Mouse (Mus musculus): ENCODE measurements at regions not wholly inside any gene's neighbourhood (a gene's known extent, or its start where the extent isn't known, plus 50 kb on each side); places are given as distances from the start of the nearest gene placed in this dataset.

GRCm38 (mm10) chr2:72786044-72786737 is 194.1 kb downstream of the Sp3 start:
- no peak overlapping the region for H3K4me2 ChIP-seq (ENCODE audit: low read depth, low read length, poor library complexity, severe bottlenecking)
- H3K4me3 ChIP-seq (ENCODE audit: low read depth, low read length): no peak overlapping the region
- 38% methylated on average over 5 of the region's 5 CpGs for WGBS
- no peak for ATAC-seq (ENCODE audit: low FRiP score)
- H3K27me3 ChIP-seq (ENCODE audit: insufficient read depth, low read length): no peaks in the 10 kb centered on the region; the same call in 1 of the 2 replicates
- no peak overlapping the region for H3K27ac ChIP-seq (ENCODE audit: low read depth, low read length)
- no peak for DNase-seq (ENCODE audit: low spot score)
- H3K4me1 ChIP-seq (ENCODE audit: insufficient read depth, low read length): peaks cover 4% of the 10 kb centered on the region; the same call in 1 of the 2 replicates
- no peak overlapping the region for H3K9ac ChIP-seq (replicated peaks; ENCODE audit: low read length, poor library complexity, severe bottlenecking)
- TF ChIP-seq CTCF (IDR thresholded peaks at IDR 0.05): no peak
- no peaks in the 10 kb centered on the region for H3K9me3 ChIP-seq (ENCODE audit: low read length)
- H3K36me3 ChIP-seq (ENCODE audit: insufficient read depth, low read length): no peaks in the 10 kb centered on the region

DNA sequence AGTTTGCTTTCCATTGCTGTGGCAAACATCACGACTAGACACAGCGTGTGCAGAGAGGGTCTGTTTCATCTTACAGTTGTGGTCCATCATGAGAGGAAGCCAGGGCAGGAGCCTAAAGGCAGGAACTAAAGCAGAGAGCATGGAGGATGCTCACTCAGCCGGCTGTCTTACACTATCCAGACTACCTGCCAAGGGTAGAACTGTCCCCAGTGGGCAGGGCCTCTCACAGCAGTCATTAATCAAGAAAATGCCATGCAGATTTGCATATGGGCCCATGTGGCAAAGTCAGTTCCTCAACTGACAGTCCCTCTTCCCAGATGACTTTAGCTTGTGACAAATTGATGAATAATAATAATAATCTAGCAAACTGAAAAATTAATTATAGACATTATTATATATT is 192.6 kb downstream of the Sp3 start:
- Histone ChIP-seq H3K27ac (ENCODE audit: low read depth, low read length) (no peak overlapping the region), H3K4me1 (ENCODE audit: insufficient read depth, low read length) (no peaks in the 10 kb centered on the region), H3K4me2 (ENCODE audit: low read depth, low read length, poor library complexity, severe bottlenecking) (no peak overlapping the region), H3K27me3 (ENCODE audit: insufficient read depth, low read length) (no peaks in the 10 kb centered on the region; the same call in 1 of the 2 replicates), H3K36me3 (ENCODE audit: insufficient read depth, low read length) (no peaks in the 10 kb centered on the region), H3K9ac (replicated peaks; ENCODE audit: low read length, poor library complexity, severe bottlenecking) (no peak overlapping the region), H3K4me3 (ENCODE audit: low read depth, low read length) (no peak overlapping the region), H3K9me3 (ENCODE audit: low read length) (no peaks in the 10 kb centered on the region)
- no peak for TF ChIP-seq CTCF (IDR thresholded peaks at IDR 0.05)
- ATAC-seq (ENCODE audit: low FRiP score): no peak
- no peak for DNase-seq (ENCODE audit: low spot score)
- 83% methylated on average over 3 of the region's 3 CpGs for WGBS

DNA sequence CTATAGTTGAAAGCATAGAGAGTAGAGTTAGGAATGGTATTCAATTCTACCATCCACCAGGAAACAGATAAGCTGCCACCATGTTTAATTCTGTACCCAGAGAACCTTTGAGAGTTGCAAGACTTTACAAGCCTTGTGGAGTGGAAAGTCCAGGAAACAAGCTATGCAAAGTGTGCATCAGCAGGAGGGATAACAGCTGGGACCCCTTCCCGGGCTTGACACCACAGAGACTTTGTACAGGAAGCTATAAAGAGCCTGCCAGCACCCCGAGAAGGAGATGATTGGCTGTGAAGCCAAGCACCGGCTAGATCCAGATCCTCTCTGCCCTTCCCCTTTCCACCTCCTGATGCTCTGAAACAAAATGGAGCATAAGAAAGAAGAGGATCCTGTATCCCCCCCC is 188.8 kb downstream of the Sp3 start:
- Histone ChIP-seq H3K27me3 (ENCODE audit: insufficient read depth, low read length) (no peaks in the 10 kb centered on the region; the same call in 1 of the 2 replicates), H3K36me3 (ENCODE audit: insufficient read depth, low read length) (no peaks in the 10 kb centered on the region), H3K4me1 (ENCODE audit: insufficient read depth, low read length) (no peaks in the 10 kb centered on the region), H3K4me2 (ENCODE audit: low read depth, low read length, poor library complexity, severe bottlenecking) (no peak overlapping the region), H3K9ac (replicated peaks; ENCODE audit: low read length, poor library complexity, severe bottlenecking) (no peak overlapping the region), H3K27ac (ENCODE audit: low read depth, low read length) (no peak overlapping the region), H3K9me3 (ENCODE audit: low read length) (no peaks in the 10 kb centered on the region), H3K4me3 (ENCODE audit: low read depth, low read length) (no peak overlapping the region)
- DNase-seq (ENCODE audit: low spot score): no peak
- 64% methylated on average over 3 of the region's 3 CpGs for WGBS
- TF ChIP-seq CTCF (IDR thresholded peaks at IDR 0.05): no peak
- ATAC-seq (ENCODE audit: low FRiP score): no peak

DNA sequence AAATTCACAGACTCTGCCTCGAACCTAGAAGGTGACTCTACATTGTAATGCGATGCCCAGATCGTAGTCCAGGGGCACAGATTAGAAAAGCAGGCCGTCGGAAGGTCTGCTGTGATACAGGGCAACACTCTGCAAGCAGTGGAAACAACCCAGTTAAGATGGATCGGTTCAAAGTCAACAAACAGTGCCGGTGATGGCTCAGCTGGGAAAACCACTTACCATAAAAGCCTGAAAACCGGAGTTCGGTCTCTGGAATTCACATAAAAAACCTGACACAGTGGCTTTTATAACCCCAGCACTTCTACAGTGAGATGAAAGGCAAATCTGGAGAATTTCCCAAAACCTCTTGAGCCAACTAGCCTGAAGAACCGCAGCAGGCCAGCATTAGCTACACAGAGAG is 186.8 kb downstream of the Sp3 start:
- WGBS: 79% methylated on average over 10 of the region's 10 CpGs
- H3K27ac ChIP-seq (ENCODE audit: low read depth, low read length): no peak overlapping the region
- ATAC-seq (ENCODE audit: low FRiP score): no peak

GRCm38 (mm10) chr2:72794501-72794900 is 185.7 kb downstream of the Sp3 start:
- no peak for TF ChIP-seq CTCF (IDR thresholded peaks at IDR 0.05)
- Histone ChIP-seq H3K4me1 (ENCODE audit: insufficient read depth, low read length) (no peaks in the 10 kb centered on the region), H3K27me3 (ENCODE audit: insufficient read depth, low read length) (no peaks in the 10 kb centered on the region), H3K27ac (ENCODE audit: low read depth, low read length) (no peak overlapping the region), H3K9ac (replicated peaks; ENCODE audit: low read length, poor library complexity, severe bottlenecking) (no peak overlapping the region), H3K4me3 (ENCODE audit: low read depth, low read length) (no peak overlapping the region), H3K9me3 (ENCODE audit: low read length) (no peaks in the 10 kb centered on the region), H3K36me3 (ENCODE audit: insufficient read depth, low read length) (no peaks in the 10 kb centered on the region), H3K4me2 (ENCODE audit: low read depth, low read length, poor library complexity, severe bottlenecking) (no peak overlapping the region)
- WGBS: 64% methylated on average over 4 of the region's 4 CpGs
- DNase-seq (ENCODE audit: low spot score): no peak
- ATAC-seq (ENCODE audit: low FRiP score): no peak

More for the DNA sequence above, 186.8 kb downstream of the Sp3 start:
- H3K36me3 ChIP-seq (ENCODE audit: insufficient read depth, low read length): no peaks in the 10 kb centered on the region
- H3K9ac ChIP-seq (replicated peaks; ENCODE audit: low read length, poor library complexity, severe bottlenecking): no peak overlapping the region
- no peaks in the 10 kb centered on the region; the same call in 1 of the 2 replicates for H3K27me3 ChIP-seq (ENCODE audit: insufficient read depth, low read length)
- no peak overlapping the region for H3K4me3 ChIP-seq (ENCODE audit: low read depth, low read length)
- H3K4me2 ChIP-seq (ENCODE audit: low read depth, low read length, poor library complexity, severe bottlenecking): no peak overlapping the region
- no peaks in the 10 kb centered on the region for H3K4me1 ChIP-seq (ENCODE audit: insufficient read depth, low read length)
- DNase-seq (ENCODE audit: low spot score): no peak
- no peaks in the 10 kb centered on the region for H3K9me3 ChIP-seq (ENCODE audit: low read length)
- no peak for TF ChIP-seq CTCF (IDR thresholded peaks at IDR 0.05)

- Histone ChIP-seq H3K4me2 (ENCODE audit: low read depth, low read length, poor library complexity, severe bottlenecking) (no peak overlapping the region), H3K9me3 (ENCODE audit: low read length) (no peaks in the 10 kb centered on the region), H3K36me3 (ENCODE audit: insufficient read depth, low read length) (no peaks in the 10 kb centered on the region), H3K27me3 (ENCODE audit: insufficient read depth, low read length) (no peaks in the 10 kb centered on the region), H3K4me3 (ENCODE audit: low read depth, low read length) (no peak overlapping the region), H3K9ac (replicated peaks; ENCODE audit: low read length, poor library complexity, severe bottlenecking) (no peak overlapping the region), H3K4me1 (ENCODE audit: insufficient read depth, low read length) (no peaks in the 10 kb centered on the region), H3K27ac (ENCODE audit: low read depth, low read length) (no peak overlapping the region)
- no peak for ATAC-seq (ENCODE audit: low FRiP score)
- no peak for TF ChIP-seq CTCF (IDR thresholded peaks at IDR 0.05)
- DNase-seq (ENCODE audit: low spot score): no peak
- 91% methylated on average over 4 of the region's 4 CpGs for WGBS
Observed at GRCm38 (mm10) chr2:72797002-72797718, 183.1 kb downstream of the Sp3 start.

Measured in midbrain, postnatal 0 days (tissue).